Mouse (Mus musculus) bone marrow macrophage, adult 2 months (primary cell): ENCODE measurements around the gene Trim2.

Experiments
- CTCF ChIP-seq: IDR thresholded peaks from 2 replicates; pipeline ENCODE4 v1.5.1; 2012; ENCODE audit warnings: low read depth, mild to moderate bottlenecking, low read length, moderate library complexity
- POLR2A ChIP-seq: IDR thresholded peaks from 2 replicates; pipeline ENCODE4 v1.6.1; 2012; ENCODE audit warnings: mild to moderate bottlenecking, low read depth, low read length, borderline replicate concordance

- TF ChIP-seq CTCF (no peak), POLR2A (no peak)
Measured at GRCm38 (mm10) chr3:84135387-84135786, 171.3 kb downstream of the Trim2 start.
